Mouse (Mus musculus): ENCODE results near the gene Phf2. TPM values are rescaled to one million over a fixed set of nuclear protein-coding genes. Genes with fewer than 3 reads are reported as not detected.
A peak's percentile ranks its signal among the peaks of the same experiment; 100 is the strongest.

The Phf2 gene
- polyA plus RNA-seq, 1 experiment from 2014 or later: 8.5 TPM

DNA sequence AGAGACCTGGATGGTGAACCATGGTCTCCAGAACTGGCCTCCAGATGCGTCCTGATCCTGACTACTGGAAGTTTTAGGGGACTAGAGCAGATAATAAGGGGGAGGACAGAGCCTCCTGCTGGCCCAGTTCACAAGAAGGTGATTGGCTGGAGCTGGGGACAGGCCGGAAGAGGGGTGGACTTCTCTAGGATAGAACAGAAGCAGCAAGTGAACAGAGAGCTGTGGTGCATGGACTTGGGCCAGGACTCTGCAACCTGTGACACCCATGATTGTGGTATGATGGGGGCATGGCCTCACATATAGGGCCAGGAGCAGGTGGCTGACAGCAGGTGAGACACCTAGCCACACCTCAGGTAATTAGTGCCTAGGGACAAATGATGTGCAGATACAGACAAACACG, 17.0 kb downstream of the Phf2 start:
- H3K9ac ChIP-seq: no peak overlapping the region
- no peaks in the 10 kb centered on the region for H3K27me3 ChIP-seq
- H3K36me3 ChIP-seq: no peaks in the 10 kb centered on the region
- H3K4me3 ChIP-seq: no peak overlapping the region
- H3K4me1 ChIP-seq (replicated peaks): peaks cover 70% of the 10 kb centered on the region
- no peak overlapping the region for H3K4me2 ChIP-seq
- 53% methylated on average over 3 of the region's 3 CpGs for WGBS
- no peaks in the 10 kb centered on the region for H3K9me3 ChIP-seq
- peak overlapping the region; percentile 55; the same call in 1 of the 2 replicates for H3K27ac ChIP-seq (replicated peaks)
- no peak for ATAC-seq (ENCODE audit: low FRiP score, low read depth)

DNA sequence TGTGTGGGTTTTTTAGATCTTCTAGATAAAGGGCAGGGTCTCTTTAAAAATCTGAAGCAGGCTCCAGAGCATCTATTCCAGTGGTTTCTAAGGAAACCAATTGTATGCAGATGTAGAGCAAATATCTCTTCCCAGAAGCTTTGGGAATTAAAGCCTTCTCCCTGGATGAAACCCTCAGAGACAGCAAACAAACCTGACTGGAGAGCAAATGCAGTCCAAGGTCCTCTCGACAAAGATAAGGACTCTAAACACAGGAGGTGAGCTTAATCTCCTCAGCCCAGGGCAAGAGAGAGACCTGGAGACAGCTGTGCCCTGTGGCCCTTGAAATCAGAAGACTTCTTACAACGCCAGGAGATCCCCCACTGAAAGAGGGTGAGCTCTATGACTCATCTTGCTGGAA, 17.4 kb downstream of the Phf2 start:
- WGBS: 23% methylated on average over 2 of the region's 2 CpGs
- ATAC-seq (ENCODE audit: low FRiP score, low read depth): no peak
- Histone ChIP-seq H3K4me1 (replicated peaks) (peaks cover 69% of the 10 kb centered on the region), H3K9ac (no peak overlapping the region), H3K27me3 (no peaks in the 10 kb centered on the region), H3K36me3 (no peaks in the 10 kb centered on the region), H3K4me3 (no peak overlapping the region), H3K27ac (replicated peaks) (peak overlapping the region; percentile 55), H3K4me2 (no peak overlapping the region), H3K9me3 (no peaks in the 10 kb centered on the region)

DNA sequence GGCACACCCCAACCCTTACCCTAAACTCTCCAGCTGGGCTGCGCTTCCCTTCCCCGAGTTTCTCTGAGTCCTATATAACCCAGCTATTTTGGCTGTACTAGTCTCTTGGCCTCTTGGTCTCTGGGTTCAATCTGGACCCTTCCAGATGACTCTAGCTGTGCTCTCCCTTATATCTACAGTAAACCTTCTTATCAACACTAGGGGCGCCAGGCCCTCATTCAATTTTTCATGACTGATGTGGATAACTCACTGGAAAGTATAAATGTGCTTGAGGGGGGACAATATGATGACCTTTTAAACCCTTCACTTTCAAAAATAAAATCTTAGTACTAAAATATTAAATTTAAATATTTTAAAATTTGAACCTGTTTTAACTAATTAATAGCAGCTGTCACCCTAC, 18.1 kb downstream of the Phf2 start:
- no peaks in the 10 kb centered on the region for H3K27me3 ChIP-seq
- no peaks in the 10 kb centered on the region for H3K36me3 ChIP-seq
- no peak for ATAC-seq (ENCODE audit: low FRiP score, low read depth)
- no peak overlapping the region for H3K27ac ChIP-seq (replicated peaks)
- no peak overlapping the region for H3K4me3 ChIP-seq
- H3K4me2 ChIP-seq: no peak overlapping the region
- peaks cover 67% of the 10 kb centered on the region for H3K4me1 ChIP-seq (replicated peaks)
- WGBS: 69% methylated on average over 3 of the region's 3 CpGs
- no peaks in the 10 kb centered on the region for H3K9me3 ChIP-seq
- no peak overlapping the region for H3K9ac ChIP-seq

DNA sequence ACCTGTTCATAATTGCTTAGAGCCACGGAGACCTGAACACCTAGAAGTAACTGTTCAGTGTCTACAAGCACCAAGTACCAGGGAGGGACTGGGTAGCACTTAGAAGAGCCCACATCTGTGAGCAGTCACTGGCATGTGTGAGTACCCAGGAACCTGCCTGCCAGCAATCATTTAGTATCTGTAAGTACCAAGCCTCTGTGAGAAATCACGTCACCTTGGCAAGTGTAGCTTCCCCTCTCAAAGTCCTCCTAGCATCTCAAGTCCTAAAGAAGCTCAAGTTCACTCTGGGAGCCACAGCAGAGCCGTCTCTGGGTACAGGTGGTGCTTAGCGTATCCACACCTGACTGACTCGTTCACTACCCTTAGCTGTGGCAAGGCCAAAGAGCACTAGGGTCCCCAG, 19.2 kb downstream of the Phf2 start:
- no peak overlapping the region for H3K27ac ChIP-seq (replicated peaks)
- no peak for ATAC-seq (ENCODE audit: low FRiP score, low read depth)
- 94% methylated on average over 5 of the region's 5 CpGs for WGBS
- H3K9ac ChIP-seq: no peak overlapping the region
- H3K4me3 ChIP-seq: no peak overlapping the region
- H3K36me3 ChIP-seq: no peaks in the 10 kb centered on the region
- no peaks in the 10 kb centered on the region for H3K27me3 ChIP-seq
- H3K4me1 ChIP-seq (replicated peaks): peaks cover 56% of the 10 kb centered on the region
- H3K4me2 ChIP-seq: no peak overlapping the region
- no peaks in the 10 kb centered on the region for H3K9me3 ChIP-seq

DNA sequence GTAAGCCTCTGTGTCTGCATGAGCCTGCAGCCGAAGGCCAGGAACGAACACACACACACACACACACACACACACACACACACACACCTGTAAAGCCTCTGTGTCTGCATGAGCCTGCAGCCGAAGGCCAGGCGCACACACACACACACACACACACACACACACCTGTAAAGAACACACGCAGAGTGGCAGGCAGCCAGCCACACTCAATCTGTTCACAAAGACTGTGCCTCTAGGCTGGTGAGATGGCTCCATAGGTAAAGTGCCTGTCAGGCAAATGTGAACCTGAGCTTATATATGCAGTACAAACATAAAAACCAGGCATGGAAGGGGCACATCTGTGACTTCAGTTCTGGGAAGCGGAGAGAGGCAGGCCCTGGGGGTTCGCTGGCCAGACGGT, 20.1 kb downstream of the Phf2 start:
- no peak overlapping the region for H3K4me2 ChIP-seq
- H3K27ac ChIP-seq (replicated peaks): peak overlapping the region; percentile 34; the same call in 1 of the 2 replicates
- H3K4me3 ChIP-seq: no peak overlapping the region
- ATAC-seq (ENCODE audit: low FRiP score, low read depth): 0 out of 2 replicates have a peak, but pooled peaks have one; percentile 10
- no peaks in the 10 kb centered on the region for H3K36me3 ChIP-seq
- no peaks in the 10 kb centered on the region for H3K27me3 ChIP-seq
- H3K9ac ChIP-seq: no peak overlapping the region
- no peaks in the 10 kb centered on the region for H3K9me3 ChIP-seq
- peaks cover 48% of the 10 kb centered on the region for H3K4me1 ChIP-seq (replicated peaks)
- WGBS: 66% methylated on average over 8 of the region's 8 CpGs

DNA sequence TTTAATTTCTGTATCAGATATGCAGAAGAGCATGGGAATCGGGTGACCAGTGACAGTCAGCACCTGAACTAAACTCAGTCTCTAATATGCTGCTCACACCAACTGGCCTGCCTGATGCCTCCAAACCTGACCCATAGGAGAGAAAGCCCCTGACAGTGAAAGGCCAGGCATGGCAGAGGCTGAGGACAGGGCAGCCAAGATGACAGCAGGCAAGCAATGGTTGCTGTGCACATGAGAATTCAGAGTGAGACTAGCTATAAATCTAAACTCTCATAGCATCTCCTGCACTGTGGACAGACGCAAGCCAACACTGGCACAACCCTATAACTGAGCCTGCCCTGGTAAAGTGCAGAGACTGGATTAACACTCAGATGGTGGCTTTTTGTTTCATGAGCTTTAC, 20.6 kb downstream of the Phf2 start:
- no peak for ATAC-seq (ENCODE audit: low FRiP score, low read depth)
- Histone ChIP-seq H3K4me3 (no peak overlapping the region), H3K4me1 (replicated peaks) (peaks cover 48% of the 10 kb centered on the region), H3K9ac (no peak overlapping the region), H3K4me2 (no peak overlapping the region), H3K27ac (replicated peaks) (peak overlapping the region; percentile 34; the same call in 1 of the 2 replicates), H3K9me3 (no peaks in the 10 kb centered on the region), H3K27me3 (no peaks in the 10 kb centered on the region), H3K36me3 (no peaks in the 10 kb centered on the region)
- 75% methylated on average over 2 of the region's 2 CpGs for WGBS

DNA sequence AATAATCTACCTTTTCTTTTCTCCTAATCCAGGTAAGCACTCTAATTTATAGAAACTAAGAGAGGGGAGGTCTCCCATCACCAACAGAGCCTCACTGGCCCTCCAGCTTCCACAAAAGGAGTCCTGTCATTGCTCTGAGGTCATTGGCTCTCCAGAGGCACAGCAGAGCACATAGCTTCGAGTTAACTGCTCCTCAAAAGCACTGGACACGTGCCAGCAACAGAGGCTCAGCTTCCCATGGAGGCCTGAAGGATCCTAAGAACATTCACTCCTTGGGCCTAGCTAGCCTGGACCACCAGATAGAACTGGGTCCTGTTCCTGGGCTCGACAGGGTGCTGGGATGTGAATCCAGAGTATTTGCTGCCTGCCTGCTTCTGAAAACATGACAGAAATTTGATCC, 21.8 kb downstream of the Phf2 start:
- Histone ChIP-seq H3K4me3 (no peak overlapping the region), H3K36me3 (no peaks in the 10 kb centered on the region), H3K9ac (no peak overlapping the region), H3K4me2 (no peak overlapping the region), H3K9me3 (no peaks in the 10 kb centered on the region), H3K27me3 (no peaks in the 10 kb centered on the region), H3K27ac (replicated peaks) (no peak overlapping the region), H3K4me1 (replicated peaks) (peaks cover 47% of the 10 kb centered on the region)
- 31% methylated on average over 3 of the region's 3 CpGs for WGBS
- ATAC-seq (ENCODE audit: low FRiP score, low read depth): no peak

DNA sequence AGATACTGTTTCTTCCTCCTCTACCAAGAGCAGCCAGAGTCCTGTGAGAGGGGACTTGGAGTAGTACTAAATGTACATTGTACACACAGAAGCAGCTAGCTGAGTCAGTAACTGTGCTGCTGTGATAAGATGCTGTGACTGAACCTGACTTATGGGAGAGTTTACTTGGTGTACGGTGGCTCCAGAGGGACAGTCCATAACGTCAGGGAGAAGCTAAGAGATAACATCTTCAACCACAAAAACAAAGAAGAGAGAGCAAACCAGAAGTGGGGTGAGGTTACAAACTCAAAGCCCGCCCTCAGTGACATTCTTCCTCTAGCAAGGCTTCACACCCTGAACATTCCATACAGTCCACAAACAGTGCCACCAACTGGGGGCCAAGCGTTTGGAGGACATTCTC, 25.6 kb downstream of the Phf2 start:
- 79% methylated on average over 4 of the region's 4 CpGs for WGBS
- H3K27me3 ChIP-seq: no peaks in the 10 kb centered on the region
- no peaks in the 10 kb centered on the region for H3K36me3 ChIP-seq
- H3K4me3 ChIP-seq: no peak overlapping the region
- no peak overlapping the region for H3K9ac ChIP-seq
- H3K4me1 ChIP-seq (replicated peaks): peaks cover 21% of the 10 kb centered on the region
- no peaks in the 10 kb centered on the region for H3K9me3 ChIP-seq
- ATAC-seq (ENCODE audit: low FRiP score, low read depth): no peak
- H3K4me2 ChIP-seq: no peak overlapping the region
- no peak overlapping the region for H3K27ac ChIP-seq (replicated peaks)

DNA sequence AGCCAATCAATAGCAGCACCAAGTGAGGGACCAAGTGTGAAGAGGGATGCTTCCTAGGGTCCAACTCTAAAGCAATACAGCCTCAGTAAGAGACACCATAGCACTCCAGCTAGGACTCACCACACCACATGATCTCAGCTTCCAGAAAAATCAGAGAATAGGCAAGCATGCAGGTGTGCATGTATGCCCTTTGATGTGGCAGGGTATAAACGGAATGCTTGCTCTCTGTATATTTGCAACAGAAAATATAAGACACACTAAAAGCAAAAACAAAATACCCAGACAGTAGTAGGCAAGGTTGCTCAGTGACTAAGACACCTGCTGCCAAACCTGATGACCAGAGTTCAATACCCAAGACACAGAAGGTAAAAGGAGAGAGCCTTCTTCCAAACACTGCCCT, 27.4 kb downstream of the Phf2 start:
- peaks cover 5% of the 10 kb centered on the region for H3K4me1 ChIP-seq (replicated peaks)
- no peak overlapping the region for H3K4me3 ChIP-seq
- H3K4me2 ChIP-seq: no peak overlapping the region
- H3K9ac ChIP-seq: no peak overlapping the region
- H3K27me3 ChIP-seq: no peaks in the 10 kb centered on the region
- 97% methylated on average over 1 of the region's 1 CpGs for WGBS
- H3K9me3 ChIP-seq: no peaks in the 10 kb centered on the region
- H3K36me3 ChIP-seq: no peaks in the 10 kb centered on the region
- H3K27ac ChIP-seq (replicated peaks): no peak overlapping the region
- ATAC-seq (ENCODE audit: low FRiP score, low read depth): no peak

DNA sequence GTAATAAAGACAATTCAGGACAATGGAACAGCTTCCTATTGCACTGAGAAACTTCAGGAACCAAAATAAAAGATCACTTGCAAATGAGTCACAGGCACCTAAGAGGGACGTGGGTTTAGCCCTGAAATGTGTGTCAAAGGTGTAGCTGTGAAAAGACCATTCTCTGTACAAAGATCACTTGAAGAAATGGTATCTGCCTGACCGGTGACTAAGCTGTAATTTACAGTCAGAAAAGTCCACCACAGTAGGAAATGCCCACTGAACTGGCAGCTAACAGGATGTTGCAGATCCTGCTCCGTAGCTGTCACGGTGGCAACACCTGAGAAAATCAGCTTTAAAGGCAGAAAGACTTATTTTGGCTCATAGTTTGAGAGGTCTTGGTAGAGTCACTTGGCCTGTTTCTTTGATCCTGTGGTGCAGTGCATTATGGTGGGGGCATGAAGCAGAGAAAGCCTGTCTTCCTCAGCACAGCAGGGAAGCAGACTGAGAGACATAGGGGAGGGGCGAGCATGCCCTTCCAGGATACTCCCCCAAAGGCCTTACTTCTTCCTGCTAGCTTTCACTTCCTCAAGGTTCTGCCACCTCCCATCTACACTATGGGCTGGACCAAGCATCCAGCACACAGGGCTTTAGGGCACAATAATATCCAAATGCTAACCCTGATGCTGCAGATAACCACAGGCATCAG, 28.9 kb downstream of the Phf2 start:
- Histone ChIP-seq H3K4me3 (no peak overlapping the region), H3K27me3 (no peaks in the 10 kb centered on the region), H3K9me3 (no peaks in the 10 kb centered on the region), H3K36me3 (no peaks in the 10 kb centered on the region), H3K4me1 (replicated peaks) (no peaks in the 10 kb centered on the region), H3K27ac (replicated peaks) (no peak overlapping the region), H3K9ac (no peak overlapping the region), H3K4me2 (no peak overlapping the region)
- 68% methylated on average over 5 of the region's 5 CpGs for WGBS
- no peak for ATAC-seq (ENCODE audit: low FRiP score, low read depth)

DNA sequence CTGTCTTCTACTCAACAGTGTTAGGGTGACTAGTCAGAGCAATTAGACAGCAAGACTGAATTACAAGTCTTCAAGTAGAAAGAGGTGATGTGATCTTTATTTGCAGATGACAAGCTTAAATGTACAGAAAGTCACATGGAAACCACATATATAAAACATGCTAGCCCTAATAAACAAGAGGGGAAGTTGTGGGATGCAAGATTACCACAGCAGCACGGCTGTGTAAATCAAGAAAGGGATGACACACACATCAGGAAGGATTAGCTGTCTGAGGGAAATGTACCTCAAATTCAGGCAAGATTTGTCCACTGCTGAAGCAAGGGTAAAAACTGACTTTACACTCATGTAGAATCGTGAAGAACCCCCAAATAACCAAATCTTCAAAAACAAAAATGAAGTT, 32.6 kb downstream of the Phf2 start:
- no peak for ATAC-seq (ENCODE audit: low FRiP score, low read depth)
- H3K9me3 ChIP-seq: no peaks in the 10 kb centered on the region
- H3K4me2 ChIP-seq: no peak overlapping the region
- H3K36me3 ChIP-seq: no peaks in the 10 kb centered on the region
- H3K9ac ChIP-seq: no peak overlapping the region
- H3K27me3 ChIP-seq: no peaks in the 10 kb centered on the region
- H3K27ac ChIP-seq (replicated peaks): no peak overlapping the region
- H3K4me1 ChIP-seq (replicated peaks): no peaks in the 10 kb centered on the region
- H3K4me3 ChIP-seq: no peak overlapping the region
- 90% methylated on average over 2 of the region's 2 CpGs for WGBS

DNA sequence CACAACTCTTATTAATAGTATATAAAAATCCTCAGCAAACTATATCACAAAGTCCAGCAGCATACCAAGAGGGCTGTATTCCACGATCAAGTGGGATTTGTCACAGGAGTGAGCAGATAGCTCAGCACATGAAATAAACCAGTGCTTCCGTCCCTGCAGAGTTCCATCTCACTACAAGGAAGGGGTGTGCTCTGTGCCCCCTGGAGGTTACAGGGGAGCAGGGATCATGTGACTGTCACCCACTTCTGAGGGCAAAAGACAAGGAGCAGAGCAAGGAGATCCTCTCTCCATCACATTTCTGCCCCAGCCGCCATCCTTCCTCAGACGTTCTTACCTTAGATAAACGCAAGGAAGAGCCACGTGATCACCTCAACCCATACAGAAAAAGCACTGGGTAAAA, 33.4 kb downstream of the Phf2 start:
- Histone ChIP-seq H3K36me3 (no peaks in the 10 kb centered on the region), H3K9me3 (no peaks in the 10 kb centered on the region), H3K4me1 (replicated peaks) (no peaks in the 10 kb centered on the region), H3K27me3 (no peaks in the 10 kb centered on the region), H3K9ac (no peak overlapping the region), H3K4me3 (no peak overlapping the region), H3K4me2 (no peak overlapping the region), H3K27ac (replicated peaks) (no peak overlapping the region)
- no peak for ATAC-seq (ENCODE audit: low FRiP score, low read depth)
- 88% methylated on average over 6 of the region's 6 CpGs for WGBS
